Mouse (Mus musculus) adrenal gland, adult 18-20 months (tissue): Measurements from ENCODE around the gene Gm28051. TPM values are rescaled to one million over a fixed set of nuclear protein-coding genes. Genes with fewer than 3 reads are reported as not detected.

Experiments used
- DNase-seq, 2 experiments: peaks; one replicate each; pipeline ENCODE4 v3.0.0; 2021 to 2022; ENCODE audit warnings: low spot score in 2 of 2
- total RNA-seq, 2 experiments: library from RNA; stranded (reverse); gene quantifications; 1 replicate in 1 of 2; 2 replicates in 1 of 2; pipeline ENCODE4 v1.2.3; 2021

Gm28051 gene
- total RNA-seq, 2 experiments from 2014 or later, result not detected

DNA sequence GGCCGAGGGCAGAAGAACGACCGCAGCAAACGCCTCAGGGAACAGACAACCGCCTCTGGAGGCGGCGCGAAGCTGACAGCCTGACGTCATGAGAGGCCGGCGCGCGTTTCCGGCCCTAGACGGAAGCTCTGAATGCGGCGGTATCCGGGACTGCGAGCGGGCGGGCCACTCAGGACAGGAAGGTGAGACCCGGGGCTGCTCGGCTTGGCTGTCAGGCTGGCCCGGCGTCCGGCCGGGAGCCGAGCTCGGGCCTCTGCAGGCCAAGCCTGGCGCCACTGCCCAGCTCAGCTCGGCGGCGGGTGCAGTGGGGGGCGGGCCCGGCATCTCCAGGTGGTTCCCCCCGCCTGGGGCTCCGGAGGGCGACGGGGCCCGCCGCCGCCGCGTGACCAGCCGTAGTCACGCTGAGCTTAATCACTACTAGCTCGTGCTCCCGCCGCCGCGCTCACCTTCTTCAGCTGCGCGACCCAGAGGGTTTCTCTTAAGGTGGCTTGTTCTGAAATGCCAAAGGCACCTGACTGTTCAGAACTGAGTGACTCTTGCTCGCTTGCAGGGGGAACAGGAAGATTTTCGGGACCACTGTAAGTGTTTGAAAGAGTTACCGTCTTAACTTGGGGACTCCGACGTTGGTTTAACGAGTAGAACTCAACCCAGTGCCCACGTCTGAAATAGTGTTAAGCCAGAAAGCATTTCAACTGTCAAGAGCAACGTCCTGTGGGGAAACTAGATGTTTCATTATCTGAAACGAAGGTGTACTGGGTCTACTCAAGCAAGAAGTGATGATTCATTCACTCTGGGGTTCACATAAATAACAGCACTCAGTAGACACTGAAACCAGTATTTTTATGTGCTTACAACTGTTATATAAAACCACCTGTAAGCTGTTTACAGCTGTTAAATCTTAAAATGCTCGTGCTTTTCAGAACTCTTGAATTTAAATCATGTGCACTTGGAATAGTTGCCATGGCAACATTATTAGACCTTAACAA is 13.7 kb downstream of the Gm28051 start, which contains the start of the genes Moap1 and Tmem251:
Gene Moap1 (minus strand): TSS at position 73 of the 986 bp plus-strand sequence.
Gene Tmem251 (plus strand): TSS at position 174 of the 986 bp plus-strand sequence.
- DNase-seq, result peak; percentile 87

DNA sequence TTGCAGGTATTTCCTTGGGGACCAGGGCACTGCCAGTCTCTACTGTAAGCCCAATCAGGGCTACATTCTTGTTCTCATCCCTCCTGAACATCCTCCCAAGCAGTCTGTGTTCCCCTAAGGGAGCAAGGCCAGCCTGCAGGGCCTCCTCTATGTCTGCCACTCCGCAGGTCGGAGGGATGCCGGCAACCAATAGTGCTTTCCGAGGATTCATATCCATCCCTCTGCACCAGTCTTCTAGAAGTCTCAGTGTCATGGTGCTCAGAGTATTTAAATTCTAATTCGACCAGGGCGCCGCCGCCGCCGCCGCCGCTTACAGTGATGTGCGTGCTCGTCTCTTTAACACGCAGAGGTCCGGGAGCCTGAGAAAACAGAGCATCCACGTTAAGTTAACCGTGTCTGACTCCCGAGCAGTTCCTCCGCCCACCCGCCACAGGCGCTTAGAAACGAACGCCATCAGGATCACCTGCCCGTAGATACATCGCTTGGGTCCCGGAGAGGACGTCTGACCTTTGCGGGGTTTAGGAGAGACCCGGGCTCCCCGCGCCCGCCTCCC is 14.5 kb downstream of the Gm28051 start:
- no peak for DNase-seq

DNA sequence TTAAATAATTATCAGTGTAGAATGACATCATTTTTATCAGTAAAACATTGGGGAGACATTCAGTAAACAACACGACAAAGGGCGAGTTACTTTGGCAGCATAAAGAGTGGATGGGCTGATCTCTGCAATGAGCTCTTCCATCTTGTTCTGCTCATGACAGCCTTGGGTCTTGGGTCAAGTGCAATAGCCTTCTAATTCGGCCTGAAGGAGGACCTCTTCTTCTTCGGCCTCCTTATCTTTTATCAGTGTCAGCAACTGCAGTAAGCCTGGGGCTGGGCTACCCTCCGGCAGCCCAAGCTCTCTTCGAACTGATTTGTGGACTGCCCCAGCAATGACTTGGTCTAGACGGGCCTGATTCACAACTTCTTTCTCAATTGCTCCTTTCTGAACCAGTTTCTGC is 15.5 kb downstream of the Gm28051 start:
- no peak for DNase-seq

- no peak for DNase-seq
These were observed 17.3 kb downstream of the Gm28051 start for GRCm38 (mm10) chr12:102740285-102740684.

DNA sequence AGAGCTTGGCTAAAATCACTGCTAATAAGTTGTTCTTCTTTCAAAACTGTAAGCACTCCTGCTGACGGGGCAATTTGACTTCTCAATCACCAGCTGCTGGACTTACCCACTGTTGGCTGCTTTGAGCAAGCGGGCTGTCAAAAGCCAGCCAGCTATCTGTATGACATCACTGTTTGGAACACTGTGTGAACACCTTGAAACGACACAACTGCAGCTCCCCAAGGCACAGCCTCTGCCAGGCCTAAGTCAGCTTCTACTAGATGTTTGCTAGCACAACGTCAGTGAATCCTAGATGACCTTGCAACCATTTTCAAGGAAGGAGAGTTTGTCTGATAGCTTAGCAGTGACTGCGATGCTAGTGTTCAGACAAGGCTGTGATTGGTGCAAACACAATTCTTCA is 18.5 kb downstream of the Gm28051 start:
- DNase-seq, result no peak

DNA sequence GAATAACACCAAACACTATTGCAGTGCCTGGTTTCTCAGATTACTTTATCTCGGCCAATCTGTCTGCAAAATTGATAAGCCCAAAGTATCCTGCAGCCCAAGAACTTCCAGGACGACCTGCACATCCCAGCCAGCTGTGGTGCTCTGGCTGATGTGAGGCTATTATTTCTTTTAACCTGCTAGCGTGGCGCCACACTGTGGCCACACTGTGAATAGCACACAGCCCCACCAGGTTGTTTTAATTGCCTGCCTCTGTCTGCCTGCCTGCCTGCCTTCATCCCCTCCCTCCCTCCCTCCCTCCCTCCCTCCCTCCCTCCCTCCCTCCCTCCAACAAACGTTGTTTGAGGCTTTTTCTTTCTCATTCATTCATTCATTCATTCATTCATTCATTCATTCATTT is 24.2 kb downstream of the Gm28051 start:
- peak; percentile 55 to 71 for DNase-seq

DNA sequence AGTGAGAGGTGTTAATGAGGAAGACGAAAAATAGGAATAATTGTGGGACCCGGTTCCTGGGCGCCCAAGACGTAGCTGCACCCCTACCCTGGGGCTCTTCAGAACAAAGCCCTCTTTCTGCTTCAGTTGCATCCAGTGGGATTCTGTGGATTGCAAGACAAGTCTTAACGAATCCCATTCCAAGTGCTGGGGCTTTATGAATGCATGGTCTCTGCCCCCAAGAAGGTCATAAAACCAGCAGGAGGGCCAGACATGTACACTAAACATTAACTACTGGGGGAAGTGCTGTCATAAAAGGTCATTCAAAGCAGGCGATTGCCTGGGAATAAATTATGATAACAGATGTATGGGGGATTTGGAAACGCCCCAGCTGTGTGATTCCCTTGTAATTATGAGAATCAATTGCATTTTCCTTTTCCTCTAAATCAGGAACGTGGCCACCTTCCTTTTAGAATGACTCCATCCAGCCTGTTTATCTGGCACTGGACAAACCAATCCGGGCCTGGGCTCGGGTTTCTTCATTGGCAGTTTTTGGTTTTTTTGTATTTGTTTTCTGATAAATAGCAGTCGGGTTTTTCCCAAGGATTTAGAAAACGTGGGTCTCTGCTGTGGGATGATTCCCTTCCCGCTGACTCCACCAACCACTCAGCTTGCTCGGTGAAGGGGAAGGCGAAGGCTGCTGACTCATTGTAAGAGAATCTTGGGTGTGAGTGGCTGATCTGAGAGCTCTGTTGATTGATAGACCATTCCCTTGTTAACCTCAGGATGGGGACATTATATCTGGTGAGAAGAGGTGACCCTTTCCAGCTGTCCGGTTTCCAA is 26.6 kb downstream of the Gm28051 start:
- no peak for DNase-seq

DNA sequence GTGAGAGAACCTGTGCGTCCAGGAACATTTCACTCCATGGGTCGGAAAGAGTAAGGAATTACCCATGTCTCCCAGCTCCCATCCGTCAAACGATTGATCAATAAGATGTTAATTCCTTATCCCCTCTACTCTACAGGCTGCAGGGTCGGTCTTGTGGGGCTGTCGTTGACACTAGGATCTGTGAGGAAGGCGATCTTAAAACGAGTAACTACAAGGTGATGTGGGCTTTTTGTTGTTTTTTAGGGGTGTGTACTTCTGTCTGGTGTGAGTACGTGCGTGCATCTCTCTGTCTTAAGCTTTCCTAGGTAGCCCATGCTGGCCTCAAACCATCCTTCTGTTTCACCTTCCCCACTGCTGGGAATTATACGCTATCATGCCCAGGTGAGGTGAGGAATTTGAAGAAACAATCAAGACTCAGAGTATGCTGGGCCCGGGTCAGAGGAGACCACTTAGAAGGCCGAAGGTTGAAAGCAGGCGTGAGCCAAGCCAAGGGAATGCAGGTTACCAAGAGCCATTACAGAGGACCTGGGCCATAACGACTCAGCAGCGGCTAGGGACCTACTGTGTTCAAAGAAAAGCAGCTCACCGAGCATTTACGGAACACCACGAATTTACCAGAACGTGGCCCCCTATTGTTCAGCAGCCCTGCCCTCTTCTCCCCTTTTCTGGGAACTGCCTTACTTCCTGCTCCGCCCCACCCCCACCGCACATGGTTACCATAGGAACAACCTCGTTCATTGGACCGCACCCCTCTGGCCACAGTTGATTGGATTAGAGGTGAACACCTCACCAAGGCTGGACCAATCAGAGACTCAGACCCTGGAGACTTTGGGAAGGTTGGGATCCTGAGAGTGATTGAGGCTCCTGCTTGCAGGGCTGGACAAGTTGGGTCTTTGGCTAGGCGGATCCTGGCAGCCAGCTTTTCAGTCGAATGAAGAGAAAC is 27.4 kb downstream of the Gm28051 start:
- no peak for DNase-seq

DNA sequence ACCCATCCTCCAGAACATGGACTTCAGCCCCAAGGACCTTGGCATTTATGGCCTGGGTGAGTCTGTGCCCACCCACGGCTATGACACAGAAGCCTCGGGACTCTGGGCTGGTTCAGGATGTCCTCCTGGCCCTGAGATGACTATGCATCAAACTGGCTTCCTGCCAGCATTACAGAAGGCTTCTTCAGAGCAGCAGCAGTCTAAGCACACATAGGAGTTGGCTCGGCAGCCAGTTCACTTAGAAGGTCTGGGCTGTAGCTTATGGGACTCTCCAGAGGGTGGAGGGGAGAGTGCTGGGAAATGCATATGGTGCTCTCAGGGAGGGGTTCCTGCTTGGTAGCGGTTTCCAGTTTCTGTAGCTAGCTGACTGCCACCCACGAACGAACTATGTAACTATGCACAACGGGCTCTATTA is 31.8 kb downstream of the Gm28051 start:
- peak; percentile 45 to 50 for DNase-seq

- DNase-seq, result no peak
These were observed 32.4 kb downstream of the Gm28051 start for GRCm38 (mm10) chr12:102725146-102725545.

DNA sequence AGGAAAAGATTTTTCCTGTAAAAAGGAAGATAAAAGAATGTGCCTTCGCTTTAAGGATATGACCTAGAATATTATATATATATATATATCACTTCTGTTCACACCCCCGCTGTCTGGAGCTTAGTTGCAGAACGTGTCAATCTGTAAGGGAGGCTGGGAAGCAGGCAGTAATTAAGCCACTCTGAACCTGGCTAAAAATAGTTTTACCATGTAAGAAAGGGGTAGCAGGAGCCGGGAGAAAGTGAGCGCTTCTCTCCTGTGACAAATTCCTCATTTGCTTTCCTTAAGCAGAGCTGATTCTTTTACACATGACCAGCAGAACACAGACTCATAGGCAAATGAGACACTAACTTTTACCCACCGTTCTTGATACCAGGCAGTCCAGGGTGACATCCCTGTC is 33.7 kb downstream of the Gm28051 start:
- DNase-seq, result no peak

DNA sequence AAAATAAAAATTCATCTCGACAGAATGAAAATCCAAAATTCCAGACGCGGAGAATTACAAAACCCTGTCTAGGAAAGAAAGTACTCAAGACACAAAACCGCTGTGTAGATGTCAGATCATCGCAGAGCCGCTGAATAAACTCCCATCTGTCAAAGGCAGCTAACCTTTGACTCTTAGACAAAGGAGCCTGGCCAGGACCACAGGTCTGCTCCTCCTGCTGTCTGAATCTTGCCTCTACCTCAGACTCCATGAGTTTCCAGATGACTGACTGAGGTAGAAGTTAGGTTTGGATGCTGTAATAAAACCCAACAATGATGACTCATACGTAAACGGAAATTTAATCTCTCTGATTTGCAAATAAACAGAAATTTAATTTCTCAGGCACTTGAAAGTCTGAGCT is 34.6 kb downstream of the Gm28051 start:
- DNase-seq, result no peak

DNA sequence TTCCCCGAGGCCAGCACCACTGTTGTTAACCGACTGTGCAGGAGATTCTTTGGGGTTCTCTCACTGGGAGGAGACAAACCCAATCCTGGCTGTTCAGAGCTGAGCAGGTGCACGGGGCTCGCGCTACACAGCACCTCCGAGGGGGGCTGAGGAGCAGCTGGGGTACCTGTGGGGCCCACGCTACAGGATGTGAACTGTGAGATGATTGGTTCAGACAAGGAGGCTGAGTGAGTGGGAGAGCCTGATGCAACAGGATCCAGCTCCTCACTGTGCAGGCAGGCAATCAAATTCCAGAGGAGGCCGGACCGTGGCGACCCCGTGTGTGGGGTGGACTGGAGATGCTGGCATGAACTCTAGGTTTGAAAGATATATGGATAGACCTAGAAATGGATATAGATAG is 35.1 kb downstream of the Gm28051 start:
- no peak for DNase-seq

GRCm38 (mm10) chr12:102719552-102720315 is 37.8 kb downstream of the Gm28051 start:
- DNase-seq, result no peak

- no peak for DNase-seq
These were observed 42.7 kb downstream of the Gm28051 start for GRCm38 (mm10) chr12:102714654-102715395.

- no peak for DNase-seq
These were observed 43.4 kb downstream of the Gm28051 start for GRCm38 (mm10) chr12:102714116-102714515.

DNA sequence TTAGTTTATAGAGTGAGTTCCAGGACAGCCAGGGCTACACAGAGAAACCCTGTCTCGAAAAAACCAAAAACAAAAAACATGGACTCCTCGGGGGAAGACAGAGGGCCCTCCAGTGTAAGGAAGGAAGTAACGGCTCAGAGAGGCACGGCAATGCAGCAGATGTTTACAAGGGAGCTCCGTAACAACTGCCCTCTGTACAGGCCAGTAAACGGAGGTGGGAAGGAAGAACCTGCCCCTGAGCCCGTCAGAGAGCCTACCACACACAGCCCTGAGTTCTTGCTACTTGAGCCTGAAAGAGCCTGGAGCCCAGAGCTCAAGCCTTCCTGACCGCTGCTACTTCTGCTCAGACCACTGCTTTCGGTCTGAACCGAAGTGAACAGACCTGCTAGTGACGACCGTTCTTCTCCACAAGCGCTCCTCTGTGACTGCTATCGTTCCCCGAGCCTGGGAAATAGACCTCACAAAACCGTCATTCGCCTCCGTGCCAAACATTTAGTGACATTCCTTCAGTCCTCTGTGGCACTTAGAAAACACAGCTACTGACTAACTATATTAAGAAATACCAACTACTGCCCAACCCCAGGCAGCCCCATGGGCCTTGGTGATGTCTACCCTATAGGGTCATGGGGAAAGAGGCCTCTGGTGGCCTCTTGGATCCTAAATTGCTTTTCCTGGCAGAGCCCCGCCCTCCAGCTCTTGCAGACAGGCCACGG is 44.3 kb downstream of the Gm28051 start:
- DNase-seq, result no peak

DNA sequence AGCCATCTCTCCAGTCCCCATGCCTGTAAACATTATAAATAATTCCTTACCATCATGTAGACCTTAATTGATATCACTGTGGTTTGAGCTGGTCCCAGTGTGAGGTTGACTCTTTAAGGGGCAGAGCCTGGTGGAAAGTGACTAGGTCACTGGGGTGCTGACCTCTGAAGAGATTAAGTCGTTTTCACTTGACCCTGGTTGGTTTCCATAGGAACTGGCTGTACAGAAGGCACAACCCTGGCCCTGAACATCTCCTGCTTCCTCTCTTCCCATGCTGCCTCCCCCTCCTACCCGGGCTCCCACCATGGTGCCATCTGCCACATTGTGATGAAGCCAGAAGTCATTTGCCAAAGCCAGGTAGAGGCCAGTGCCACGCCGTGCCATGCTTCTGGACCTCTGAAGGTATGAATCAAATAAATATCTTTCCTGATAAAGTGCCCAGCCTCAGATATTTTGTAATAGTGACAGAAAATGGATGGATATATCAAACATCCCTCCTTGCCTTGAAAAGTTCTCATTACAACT is 46.7 kb downstream of the Gm28051 start:
- DNase-seq, result no peak
